Mouse (Mus musculus): ENCODE results near the gene Gpr26. TPM values are rescaled to one million over a fixed set of nuclear protein-coding genes. Genes with fewer than 3 reads are reported as not detected.
A peak's percentile ranks its signal among the peaks of the same experiment; 100 is the strongest.

Gene Gpr26
- polyA plus RNA-seq, 1 experiment from 2014 or later = 0.08 TPM

- Histone ChIP-seq H3K9me3 (ENCODE audit: control insufficient read depth, low read length) (no peaks in the 10 kb centered on the region), H3K4me2 (ENCODE audit: low read depth, low read length) (no peak overlapping the region), H3K27ac (replicated peaks; ENCODE audit: low read depth, low read length) (no peak overlapping the region), H3K4me1 (ENCODE audit: control insufficient read depth, insufficient read depth, low read length) (no peaks in the 10 kb centered on the region), H3K36me3 (ENCODE audit: control insufficient read depth, insufficient read depth, low read length) (no peaks in the 10 kb centered on the region), H3K27me3 (replicated peaks; ENCODE audit: control insufficient read depth, insufficient read depth, low read length) (no peaks in the 10 kb centered on the region), H3K9ac (ENCODE audit: low read depth, low read length) (no peak overlapping the region), H3K4me3 (ENCODE audit: low read depth, low read length) (no peak overlapping the region)
- no peak for ATAC-seq (ENCODE audit: low read depth)
- WGBS = 24% methylated on average over 1 of the region's 1 CpGs
- DNase-seq (ENCODE audit: low spot score) = peak; percentile 44
These were observed 46.9 kb downstream of the Gpr26 start for GRCm38 (mm10) chr7:132012969-132013679.

- Histone ChIP-seq H3K4me1 (ENCODE audit: control insufficient read depth, insufficient read depth, low read length) (no peaks in the 10 kb centered on the region), H3K9me3 (ENCODE audit: control insufficient read depth, low read length) (no peaks in the 10 kb centered on the region), H3K9ac (ENCODE audit: low read depth, low read length) (no peak overlapping the region), H3K36me3 (ENCODE audit: control insufficient read depth, insufficient read depth, low read length) (no peaks in the 10 kb centered on the region), H3K4me3 (ENCODE audit: low read depth, low read length) (no peak overlapping the region), H3K27me3 (replicated peaks; ENCODE audit: control insufficient read depth, insufficient read depth, low read length) (no peaks in the 10 kb centered on the region), H3K4me2 (ENCODE audit: low read depth, low read length) (no peak overlapping the region), H3K27ac (replicated peaks; ENCODE audit: low read depth, low read length) (no peak overlapping the region)
- DNase-seq (ENCODE audit: low spot score) (no peak), ATAC-seq (ENCODE audit: low read depth) (no peak)
- WGBS = 80% methylated on average over 5 of the region's 5 CpGs
These were observed 47.7 kb downstream of the Gpr26 start for GRCm38 (mm10) chr7:132013970-132014369.

- Histone ChIP-seq H3K4me3 (ENCODE audit: low read depth, low read length) (no peak overlapping the region), H3K36me3 (ENCODE audit: control insufficient read depth, insufficient read depth, low read length) (no peaks in the 10 kb centered on the region), H3K27me3 (replicated peaks; ENCODE audit: control insufficient read depth, insufficient read depth, low read length) (no peaks in the 10 kb centered on the region), H3K9ac (ENCODE audit: low read depth, low read length) (no peak overlapping the region), H3K4me2 (ENCODE audit: low read depth, low read length) (no peak overlapping the region), H3K9me3 (ENCODE audit: control insufficient read depth, low read length) (no peaks in the 10 kb centered on the region), H3K27ac (replicated peaks; ENCODE audit: low read depth, low read length) (no peak overlapping the region), H3K4me1 (ENCODE audit: control insufficient read depth, insufficient read depth, low read length) (no peaks in the 10 kb centered on the region)
- DNase-seq (ENCODE audit: low spot score) (peak; percentile 27), ATAC-seq (ENCODE audit: low read depth) (no peak)
- 6% methylated on average over 3 of the region's 3 CpGs for WGBS
These were observed 48.9 kb downstream of the Gpr26 start for GRCm38 (mm10) chr7:132015193-132015592.

GRCm38 (mm10) chr7:132015933-132016332 is 49.7 kb downstream of the Gpr26 start:
- H3K4me3 ChIP-seq (ENCODE audit: low read depth, low read length) = no peak overlapping the region
- DNase-seq (ENCODE audit: low spot score) (no peak), ATAC-seq (ENCODE audit: low read depth) (no peak)
- no peaks in the 10 kb centered on the region for H3K9me3 ChIP-seq (ENCODE audit: control insufficient read depth, low read length)
- 63% methylated on average over 3 of the region's 3 CpGs for WGBS
- H3K27ac ChIP-seq (replicated peaks; ENCODE audit: low read depth, low read length) = no peak overlapping the region
- no peaks in the 10 kb centered on the region for H3K27me3 ChIP-seq (replicated peaks; ENCODE audit: control insufficient read depth, insufficient read depth, low read length)
- H3K9ac ChIP-seq (ENCODE audit: low read depth, low read length) = no peak overlapping the region
- no peak overlapping the region for H3K4me2 ChIP-seq (ENCODE audit: low read depth, low read length)
- no peaks in the 10 kb centered on the region for H3K36me3 ChIP-seq (ENCODE audit: control insufficient read depth, insufficient read depth, low read length)
- no peaks in the 10 kb centered on the region for H3K4me1 ChIP-seq (ENCODE audit: control insufficient read depth, insufficient read depth, low read length)

GRCm38 (mm10) chr7:132025591-132025990 is 59.3 kb downstream of the Gpr26 start:
- DNase-seq (ENCODE audit: low spot score) = no peak
- WGBS = 64% methylated on average over 6 of the region's 6 CpGs
- H3K4me1 ChIP-seq (ENCODE audit: control insufficient read depth, insufficient read depth, low read length) = no peaks in the 10 kb centered on the region
- no peaks in the 10 kb centered on the region for H3K27me3 ChIP-seq (replicated peaks; ENCODE audit: control insufficient read depth, insufficient read depth, low read length)
- H3K9me3 ChIP-seq (ENCODE audit: control insufficient read depth, low read length) = no peaks in the 10 kb centered on the region
- no peaks in the 10 kb centered on the region for H3K36me3 ChIP-seq (ENCODE audit: control insufficient read depth, insufficient read depth, low read length)
- H3K9ac ChIP-seq (ENCODE audit: low read depth, low read length) = no peak overlapping the region
- H3K27ac ChIP-seq (replicated peaks; ENCODE audit: low read depth, low read length) = no peak overlapping the region
- H3K4me3 ChIP-seq (ENCODE audit: low read depth, low read length) = no peak overlapping the region
- no peak overlapping the region for H3K4me2 ChIP-seq (ENCODE audit: low read depth, low read length)
- no peak for ATAC-seq (ENCODE audit: low read depth)

GRCm38 (mm10) chr7:132026671-132027070 is 60.4 kb downstream of the Gpr26 start:
- Histone ChIP-seq H3K36me3 (ENCODE audit: control insufficient read depth, insufficient read depth, low read length) (no peaks in the 10 kb centered on the region), H3K27me3 (replicated peaks; ENCODE audit: control insufficient read depth, insufficient read depth, low read length) (no peaks in the 10 kb centered on the region), H3K4me3 (ENCODE audit: low read depth, low read length) (no peak overlapping the region), H3K9me3 (ENCODE audit: control insufficient read depth, low read length) (no peaks in the 10 kb centered on the region), H3K4me2 (ENCODE audit: low read depth, low read length) (no peak overlapping the region), H3K9ac (ENCODE audit: low read depth, low read length) (no peak overlapping the region), H3K4me1 (ENCODE audit: control insufficient read depth, insufficient read depth, low read length) (no peaks in the 10 kb centered on the region), H3K27ac (replicated peaks; ENCODE audit: low read depth, low read length) (no peak overlapping the region)
- no peak for ATAC-seq (ENCODE audit: low read depth)
- 63% methylated on average over 6 of the region's 6 CpGs for WGBS
- DNase-seq (ENCODE audit: low spot score) = no peak

GRCm38 (mm10) chr7:132031940-132032531 is 65.8 kb downstream of the Gpr26 start:
- Histone ChIP-seq H3K27ac (replicated peaks; ENCODE audit: low read depth, low read length) (no peak overlapping the region), H3K9me3 (ENCODE audit: control insufficient read depth, low read length) (no peaks in the 10 kb centered on the region), H3K4me3 (ENCODE audit: low read depth, low read length) (no peak overlapping the region), H3K4me1 (ENCODE audit: control insufficient read depth, insufficient read depth, low read length) (no peaks in the 10 kb centered on the region), H3K27me3 (replicated peaks; ENCODE audit: control insufficient read depth, insufficient read depth, low read length) (no peaks in the 10 kb centered on the region), H3K9ac (ENCODE audit: low read depth, low read length) (no peak overlapping the region), H3K36me3 (ENCODE audit: control insufficient read depth, insufficient read depth, low read length) (no peaks in the 10 kb centered on the region), H3K4me2 (ENCODE audit: low read depth, low read length) (no peak overlapping the region)
- no peak for DNase-seq (ENCODE audit: low spot score)
- no peak for ATAC-seq (ENCODE audit: low read depth)
- 65% methylated on average over 6 of the region's 6 CpGs for WGBS
